Mouse (Mus musculus) lung, embryonic 16.5 days (tissue): Measurements from ENCODE around the gene Trpc3. TPM values are rescaled to one million over a fixed set of nuclear protein-coding genes. Genes with fewer than 3 reads are reported as not detected.

Source experiments
- polyA plus RNA-seq: library from polyadenylated mRNA; unstranded; fragments of >200 nt; fragmentation: Nextera tagmentation; extraction: Ambion mirVana; gene quantifications from 2 replicates; pipeline ENCODE4 v1.2.1, GENCODE M21; 2015

Trpc3 gene
- polyA plus RNA-seq, 1 experiment from 2014 or later: 1.6 TPM

Other genes with a start within 250 kb of the Trpc3 start
- gene Anxa5, start 214.3 kb downstream of the Trpc3 start, polyA plus RNA-seq: 424 and 464 TPM in 2 replicates
- 3.6 and 3.9 TPM in 2 replicates for gene 1810062G17Rik, start 214.2 kb downstream of the Trpc3 start, polyA plus RNA-seq
- 0.09 and 0.16 TPM in 2 replicates for gene Gm11549, start 168.4 kb downstream of the Trpc3 start, polyA plus RNA-seq
- 53.4 and 59.3 TPM in 2 replicates for gene Exosc9, start 137.6 kb downstream of the Trpc3 start, polyA plus RNA-seq
- 188 and 210 TPM in 2 replicates for gene Ccna2, start 118.0 kb downstream of the Trpc3 start, polyA plus RNA-seq
- 15.2 and 16.6 TPM in 2 replicates for gene Bbs7, start 76.7 kb downstream of the Trpc3 start, polyA plus RNA-seq
- gene 4932438A13Rik, start 172.9 kb upstream of the Trpc3 start, polyA plus RNA-seq: 49.4 and 53.0 TPM in 2 replicates